Mouse (Mus musculus): ENCODE measurements around the gene Homer3. TPM values are rescaled to one million over a fixed set of nuclear protein-coding genes. Genes with fewer than 3 reads are reported as not detected.

Gene Homer3
- 7.0 and 8.6 TPM in 2 replicates for total RNA-seq (2023)

GRCm38 (mm10) chr8:70282603-70283135 is at the start of gene Homer3:
Gene Homer3, plus strand, starts transcription at chr8:70282827.

GRCm38 (mm10) chr8:70234080-70234780 is 48.4 kb upstream of the Homer3 start, which contains the start of the genes Sugp2 and Armc6:
Gene Sugp2, plus strand, starts transcription at chr8:70234226.
Gene Armc6, minus strand, starts transcription at chr8:70234466.

GRCm38 (mm10) chr8:70302358-70302890 is 19.8 kb downstream of the Homer3 start, which contains the start of the genes Ddx49 and Cope:
Gene Ddx49, minus strand, starts transcription at chr8:70302489.
Gene Cope, plus strand, starts transcription at chr8:70302518.

GRCm38 (mm10) chr8:70315624-70316510 is 33.2 kb downstream of the Homer3 start, which contains the start of gene Cers1:
Gene Cers1, plus strand, starts transcription at chr8:70315775.

GRCm38 (mm10) chr8:70329124-70329834 is 46.7 kb downstream of the Homer3 start, which contains the start of gene Gdf1:
Gene Gdf1, plus strand, starts transcription at chr8:70329817.

Other genes starting within 250 kb of the Homer3 start
- gene Mau2, start 240.1 kb upstream of the Homer3 start, total RNA-seq (2023): 87.4 and 122 TPM in 2 replicates
- 28.8 and 31.6 TPM in 2 replicates for gene Sugp1, start 240.0 kb upstream of the Homer3 start, total RNA-seq (2023)
- gene Tm6sf2, start 209.9 kb upstream of the Homer3 start, total RNA-seq (2023): not detected in 2 replicates
- gene Hapln4, start 199.4 kb upstream of the Homer3 start, total RNA-seq (2023): not detected in 2 replicates
- gene Ncan, start 162.0 kb upstream of the Homer3 start, total RNA-seq (2023): not detected in 2 replicates
- gene Nr2c2ap, start 151.5 kb upstream of the Homer3 start, total RNA-seq (2023): 7.5 and 11.2 TPM in 2 replicates
- gene Rfxank, start 143.7 kb upstream of the Homer3 start, total RNA-seq (2023): 11.2 and 13.5 TPM in 2 replicates
- 27.0 and 35.6 TPM in 2 replicates for gene Borcs8, start 143.3 kb upstream of the Homer3 start, total RNA-seq (2023)
- 0.95 and 1.1 TPM in 2 replicates for gene Mef2b, start 143.1 kb upstream of the Homer3 start, total RNA-seq (2023)
- 13.4 and 23.3 TPM in 2 replicates for gene Tmem161a, start 110.5 kb upstream of the Homer3 start, total RNA-seq (2023)
- 1.9 and 2.1 TPM in 2 replicates for gene Slc25a42, start 70.5 kb upstream of the Homer3 start, total RNA-seq (2023)
- gene Sugp2, start 48.6 kb upstream of the Homer3 start, total RNA-seq (2023): 24.1 and 36.4 TPM in 2 replicates
- 3.1 and 3.7 TPM in 2 replicates for gene Armc6, start 48.4 kb upstream of the Homer3 start, total RNA-seq (2023)
- gene Ddx49, start 19.7 kb downstream of the Homer3 start, total RNA-seq (2023): 25.3 and 36.1 TPM in 2 replicates
- gene Cope, start 19.7 kb downstream of the Homer3 start, total RNA-seq (2023): 80.2 and 91.6 TPM in 2 replicates
- not detected in 2 replicates for gene Cers1, start 32.9 kb downstream of the Homer3 start, total RNA-seq (2023)
- gene Gdf1, start 47.0 kb downstream of the Homer3 start, total RNA-seq (2023): not detected in 2 replicates
- gene Upf1, start 70.5 kb downstream of the Homer3 start, total RNA-seq (2023): 47.2 and 53.6 TPM in 2 replicates
- gene Comp, start 90.7 kb downstream of the Homer3 start, total RNA-seq (2023): 0.19 TPM in 1 of 2 replicates, not detected in the other
- 3.2 and 9.3 TPM in 2 replicates for gene Crtc1, start 156.8 kb downstream of the Homer3 start, total RNA-seq (2023)
- 1.6 and 1.9 TPM in 2 replicates for gene Klhl26, start 194.1 kb downstream of the Homer3 start, total RNA-seq (2023)
- gene Tmem59l, start 204.5 kb downstream of the Homer3 start, total RNA-seq (2023): not detected in 2 replicates
- gene Crlf1, start 210.3 kb downstream of the Homer3 start, total RNA-seq (2023): 0.57 TPM in 1 of 2 replicates, not detected in the other
- 28.1 and 40.0 TPM in 2 replicates for gene Rex1bd, start 223.9 kb downstream of the Homer3 start, total RNA-seq (2023)
- 559 and 837 TPM in 2 replicates for gene Uba52, start 228.0 kb downstream of the Homer3 start, total RNA-seq (2023)
- gene Fkbp8, start 244.9 kb downstream of the Homer3 start, total RNA-seq (2023): 162 and 198 TPM in 2 replicates
- gene Kxd1, start 245.1 kb downstream of the Homer3 start, total RNA-seq (2023): 29.8 and 33.9 TPM in 2 replicates